Mouse (Mus musculus): ENCODE data around the gene Pole4.
"Not testable (repeated sequence)": the region's sequence is repeated elsewhere in the genome, so short reads cannot be mapped to it uniquely, and the experiment has no call there.

Pole4 gene

DNA sequence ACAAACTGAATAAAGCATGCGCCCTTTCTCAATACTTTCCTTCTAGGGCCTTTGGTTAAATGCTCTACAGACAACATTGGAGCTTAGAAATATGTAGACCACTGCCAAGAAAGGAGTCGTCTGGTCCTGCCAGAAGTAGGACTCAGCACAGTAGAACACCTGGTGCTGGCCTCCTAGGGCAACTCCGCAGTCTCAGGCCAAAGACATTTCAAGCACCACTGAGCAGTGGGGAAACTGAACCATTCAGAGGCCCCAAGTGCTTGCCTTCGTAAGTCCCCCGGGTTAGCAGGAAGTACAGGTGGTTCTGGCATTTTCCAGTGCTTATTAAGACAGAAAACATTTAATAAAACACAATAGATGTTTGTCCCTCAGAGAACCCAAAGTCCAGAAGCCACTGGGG lies 9.7 kb upstream of the Pole4 start:
- no peak for DNase-seq

DNA sequence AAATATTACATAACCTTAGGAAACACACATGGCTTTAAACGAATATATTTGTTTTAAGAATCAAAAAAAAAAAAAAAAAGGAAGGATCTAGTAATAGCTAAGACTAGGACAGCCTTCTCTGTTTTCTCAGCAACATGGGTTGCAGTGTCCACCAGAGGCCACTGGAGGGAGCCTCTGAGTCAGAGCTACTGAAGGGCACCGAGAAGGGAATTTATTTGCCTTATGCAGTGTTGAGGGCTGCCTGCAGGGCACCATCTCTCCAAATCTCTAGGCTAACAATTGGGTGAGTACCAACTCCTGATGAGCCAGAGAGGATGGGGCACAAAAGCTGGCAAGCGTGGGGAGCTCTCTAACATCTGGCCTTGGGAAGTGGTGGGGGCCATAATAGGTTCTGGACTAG lies 9.1 kb upstream of the Pole4 start:
- peak; percentile 89 for DNase-seq

- no peak for DNase-seq
Observed at GRCm38 (mm10) chr6:82707742-82708141, 2.6 kb upstream of the Pole4 start.

DNA sequence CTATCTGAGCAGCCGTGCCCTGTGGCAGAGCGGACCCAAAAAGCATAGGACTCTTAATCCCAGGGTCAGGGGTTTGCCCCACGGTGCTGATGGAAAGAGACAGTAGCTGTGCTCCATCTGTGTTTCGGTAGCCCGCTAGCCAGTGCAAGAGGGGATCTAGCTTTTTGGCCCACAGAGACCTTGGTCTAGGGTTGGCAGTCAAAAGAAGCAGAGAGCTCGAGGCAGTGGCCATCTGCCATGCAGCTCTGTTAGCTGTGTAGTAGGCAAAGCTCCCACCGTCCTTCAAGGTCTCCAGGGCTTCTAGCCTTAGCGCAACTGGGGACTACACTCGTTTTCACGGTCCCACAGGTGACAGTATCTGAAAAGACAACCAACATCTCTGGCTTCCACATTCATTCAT lies 2.1 kb upstream of the Pole4 start:
- DNase-seq, result no peak

GRCm38 (mm10) chr6:82703710-82704109 lies 1.5 kb downstream of the Pole4 start:
- no peak for DNase-seq

DNA sequence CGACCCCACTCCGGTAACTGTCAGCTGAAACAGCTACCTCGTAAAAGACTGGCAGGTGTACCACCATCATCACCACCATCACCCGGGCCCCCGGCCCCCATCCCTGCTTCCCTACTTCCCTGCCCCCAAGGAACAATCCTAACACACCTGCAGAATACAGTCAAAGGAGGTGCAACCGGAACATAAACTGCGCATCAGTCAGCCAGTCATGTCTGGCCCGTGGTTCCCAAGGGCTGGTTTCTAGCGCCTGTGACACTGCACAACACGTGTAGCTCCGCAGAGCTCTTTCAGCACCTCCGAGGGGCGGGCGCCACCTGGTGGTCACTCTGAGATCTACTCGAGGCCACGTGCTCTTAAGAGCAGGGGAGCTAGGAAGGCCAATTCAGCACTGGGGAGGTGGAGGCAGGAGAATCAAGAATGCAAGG lies 2.6 kb downstream of the Pole4 start:
- peak; percentile 91 for DNase-seq

DNA sequence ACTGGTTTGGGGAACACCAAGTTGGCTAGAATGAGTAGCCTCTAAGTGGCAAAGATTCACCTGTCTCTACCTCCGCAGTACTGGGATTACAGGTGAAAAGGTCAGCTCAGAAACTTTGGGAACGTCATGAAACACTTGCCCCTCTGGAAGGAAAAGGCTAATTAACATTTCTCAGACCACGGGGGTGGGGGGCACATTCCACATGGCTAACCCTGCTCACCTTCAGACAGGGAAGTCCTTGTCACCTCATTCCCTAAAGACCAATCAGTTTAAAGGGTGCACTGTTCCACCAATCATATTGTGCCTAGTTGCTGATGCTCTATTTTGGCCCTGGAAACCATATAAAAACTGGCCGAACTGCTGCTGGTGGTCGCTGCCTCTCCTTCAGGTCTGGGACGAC lies 3.9 kb downstream of the Pole4 start:
- DNase-seq, result no peak

DNA sequence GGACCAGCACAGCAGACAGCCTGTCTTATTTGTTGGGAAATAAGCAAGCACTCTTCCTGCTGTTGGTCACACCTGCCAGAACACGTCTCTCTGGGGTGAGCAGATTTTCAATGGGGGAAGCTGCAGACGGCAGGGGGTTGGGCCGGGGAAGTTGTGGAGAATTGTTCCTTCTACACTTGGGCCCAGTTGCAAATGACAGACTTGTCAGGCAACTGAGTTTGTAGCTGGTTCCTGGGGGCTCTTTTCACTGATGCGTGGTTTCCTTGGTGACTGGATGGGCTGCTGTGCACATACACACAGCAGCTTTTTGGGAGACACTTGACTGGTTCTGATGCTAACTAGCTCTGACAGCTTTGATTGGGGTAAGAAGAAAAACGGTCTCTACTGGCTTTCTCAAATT lies 5.3 kb downstream of the Pole4 start:
- DNase-seq, result no peak

DNA sequence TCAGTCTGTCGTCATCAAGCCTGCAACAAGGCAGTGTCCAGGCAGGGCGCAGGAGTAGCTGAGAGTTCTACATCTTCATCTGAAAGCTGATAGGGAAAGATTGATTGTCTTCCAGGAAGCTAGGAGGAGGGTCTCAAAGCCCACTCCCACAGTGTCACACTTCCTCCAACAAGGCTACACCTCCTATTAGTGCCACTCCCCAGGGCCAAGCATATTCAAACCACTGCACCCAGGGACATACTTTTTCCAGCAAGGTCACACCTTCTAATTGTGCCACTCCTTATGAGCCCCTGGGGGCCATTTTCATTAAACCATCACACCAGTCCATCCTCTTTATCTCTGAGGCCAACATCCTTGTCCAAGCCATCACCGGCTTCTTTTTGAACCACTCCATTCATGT lies 8.4 kb downstream of the Pole4 start:
- no peak for DNase-seq

- DNase-seq, result no peak
Observed at GRCm38 (mm10) chr6:82694668-82695067, 10.5 kb downstream of the Pole4 start.

GRCm38 (mm10) chr6:82689474-82689873 lies 15.7 kb downstream of the Pole4 start:
- no peak for DNase-seq

GRCm38 (mm10) chr6:82688586-82688985 lies 16.6 kb downstream of the Pole4 start:
- DNase-seq, result not testable (repeated sequence)

GRCm38 (mm10) chr6:82684136-82684535 lies 21.0 kb downstream of the Pole4 start:
- DNase-seq, result no peak

DNA sequence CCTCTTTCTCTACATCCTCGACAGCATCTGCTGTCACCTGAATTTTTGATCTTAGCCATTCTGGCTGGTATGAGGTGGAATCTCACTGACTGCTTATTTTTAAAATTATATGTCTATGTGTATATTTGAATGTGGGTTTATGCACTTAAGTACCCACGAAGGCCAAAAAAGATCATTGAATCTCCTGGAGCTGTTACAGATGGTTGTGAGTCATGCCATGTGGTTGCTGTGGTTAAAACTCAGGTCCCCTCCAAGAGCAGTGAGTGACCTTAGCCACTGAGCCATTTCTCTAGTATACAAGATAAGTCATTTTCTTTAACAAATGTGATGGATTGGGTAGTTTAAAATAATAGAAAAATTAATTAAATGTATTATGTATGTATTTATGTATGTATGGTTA lies 25.9 kb downstream of the Pole4 start:
- DNase-seq, result not testable (repeated sequence)

DNA sequence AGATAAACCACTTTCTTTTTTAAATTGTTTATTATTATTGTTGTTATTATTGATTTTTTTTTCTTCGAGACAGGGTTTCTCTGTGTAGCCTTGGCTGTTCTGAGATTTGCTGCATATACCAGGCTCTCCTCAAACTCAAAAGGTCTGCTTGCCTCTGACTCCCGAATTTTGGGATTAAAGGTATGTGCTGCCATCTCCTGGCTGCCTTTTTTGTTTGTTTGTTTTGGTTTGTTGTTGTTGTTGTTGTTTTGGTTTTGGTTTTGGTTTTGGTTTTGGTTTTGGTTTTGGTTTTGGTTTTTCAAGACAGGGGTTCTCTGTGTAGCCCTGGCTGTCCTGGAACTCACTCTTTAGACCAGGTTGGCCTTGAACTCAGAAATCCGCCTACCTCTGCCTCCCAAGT lies 27.5 kb downstream of the Pole4 start:
- not testable (repeated sequence) for DNase-seq

- DNase-seq, result no peak
Observed at GRCm38 (mm10) chr6:82666480-82666879, 38.7 kb downstream of the Pole4 start.

GRCm38 (mm10) chr6:82653169-82653525 lies 52.0 kb downstream of the Pole4 start:
- no peak for DNase-seq

DNA sequence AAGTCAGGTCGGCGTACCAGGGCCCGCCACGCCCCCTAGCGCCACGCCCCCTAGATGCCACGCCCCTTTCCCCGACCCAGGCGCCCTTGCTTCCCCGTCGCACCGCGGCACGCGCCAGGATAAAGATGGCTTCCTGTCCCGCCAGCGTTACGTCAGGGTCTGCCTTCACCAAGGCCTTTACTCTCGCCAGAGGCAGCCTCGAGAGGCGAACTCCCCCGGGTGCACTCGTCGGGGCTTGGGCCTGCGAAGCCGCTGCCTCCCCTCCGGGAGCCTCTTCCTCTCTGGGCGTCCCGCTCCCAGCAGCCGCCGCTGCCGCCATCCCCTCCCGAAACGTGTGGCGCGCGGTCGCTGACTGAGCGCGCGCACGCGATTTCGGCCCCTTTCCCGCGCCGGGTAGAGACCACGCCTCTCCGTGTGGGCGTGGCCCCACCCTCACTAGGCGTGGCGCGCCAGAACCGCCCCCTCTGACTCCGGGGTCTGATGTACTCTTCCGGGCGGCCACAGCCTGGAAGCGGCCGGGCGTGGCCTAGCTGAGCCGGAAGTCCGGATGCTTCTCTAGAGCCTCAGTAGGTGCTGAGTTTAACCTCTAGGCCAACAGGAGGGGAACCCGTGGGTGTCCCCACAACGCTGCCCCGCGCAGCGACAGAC lies 52.5 kb downstream of the Pole4 start:
- DNase-seq, result peak; percentile 98

- peak; percentile 26 for DNase-seq
Observed at GRCm38 (mm10) chr6:82649096-82649495, 56.1 kb downstream of the Pole4 start.

DNA sequence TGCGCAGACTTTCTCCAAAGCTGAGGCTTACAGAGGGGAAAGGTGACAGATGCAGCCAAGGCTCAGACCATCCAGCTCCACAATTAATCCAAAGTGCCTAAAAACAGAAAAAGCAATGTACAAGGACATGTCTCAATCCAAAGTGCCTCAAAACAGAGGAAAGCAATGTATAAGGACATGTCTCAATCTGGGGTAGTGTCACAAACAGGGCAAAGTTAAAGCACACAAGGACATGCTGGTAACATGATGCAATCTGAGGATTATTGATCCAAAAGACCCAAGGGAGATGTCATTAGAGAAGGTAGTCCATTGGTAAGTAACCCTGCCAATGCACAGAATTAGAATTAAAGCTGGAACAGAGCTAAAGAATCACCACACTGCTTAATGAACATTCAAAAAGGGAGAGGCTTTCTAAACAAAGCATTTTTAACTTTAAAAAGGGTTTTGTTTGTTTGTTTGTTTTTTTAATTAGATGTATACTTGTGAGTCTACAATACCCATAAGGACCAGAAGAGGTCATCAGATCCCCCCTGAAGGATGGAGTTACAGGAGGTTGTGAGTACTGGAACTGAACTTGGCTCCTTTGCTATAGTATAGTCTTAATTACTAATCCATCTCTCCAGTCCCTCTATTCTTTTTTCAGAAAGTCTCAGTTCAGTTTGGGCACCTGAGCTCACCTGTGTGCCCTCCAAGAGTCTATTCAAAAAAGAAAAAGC lies 57.1 kb downstream of the Pole4 start:
- DNase-seq, result no peak

DNA sequence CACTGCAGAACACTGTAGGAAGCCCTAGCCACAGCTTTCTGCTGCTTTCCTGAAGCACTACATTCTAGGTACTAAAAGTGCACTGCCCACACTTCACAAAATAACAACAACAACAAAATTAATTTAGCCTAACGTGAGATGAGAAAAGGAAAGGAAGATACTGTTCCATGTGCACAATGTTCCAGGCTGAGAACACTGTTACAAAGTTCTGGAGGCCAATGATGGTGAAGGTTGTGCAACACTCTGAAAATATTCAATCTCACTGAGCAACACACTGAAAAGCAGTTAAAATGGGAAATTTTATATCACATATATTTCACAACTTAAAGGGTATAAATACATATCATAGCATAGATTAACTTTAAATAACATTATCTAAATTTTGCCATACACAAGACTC lies 58.2 kb downstream of the Pole4 start:
- no peak for DNase-seq

DNA sequence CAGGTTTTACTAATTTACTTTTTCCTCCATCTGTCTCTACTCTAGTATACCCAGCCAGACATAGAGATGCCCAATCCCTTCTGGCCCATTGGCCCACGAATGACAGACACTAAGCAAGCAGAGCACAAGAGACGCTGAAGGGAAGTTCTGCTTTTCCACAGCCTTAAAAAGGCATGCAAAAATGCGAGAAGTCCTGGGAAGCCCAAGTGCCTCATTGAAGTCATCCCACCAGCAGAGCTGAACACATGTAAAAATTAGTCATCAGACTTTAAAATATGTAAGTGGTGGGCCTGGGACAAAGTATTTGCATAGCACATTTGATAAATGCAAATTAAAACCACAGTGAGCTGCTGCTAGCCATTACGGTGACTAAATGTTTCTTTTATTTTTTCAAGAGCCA lies 65.1 kb downstream of the Pole4 start:
- no peak for DNase-seq

DNA sequence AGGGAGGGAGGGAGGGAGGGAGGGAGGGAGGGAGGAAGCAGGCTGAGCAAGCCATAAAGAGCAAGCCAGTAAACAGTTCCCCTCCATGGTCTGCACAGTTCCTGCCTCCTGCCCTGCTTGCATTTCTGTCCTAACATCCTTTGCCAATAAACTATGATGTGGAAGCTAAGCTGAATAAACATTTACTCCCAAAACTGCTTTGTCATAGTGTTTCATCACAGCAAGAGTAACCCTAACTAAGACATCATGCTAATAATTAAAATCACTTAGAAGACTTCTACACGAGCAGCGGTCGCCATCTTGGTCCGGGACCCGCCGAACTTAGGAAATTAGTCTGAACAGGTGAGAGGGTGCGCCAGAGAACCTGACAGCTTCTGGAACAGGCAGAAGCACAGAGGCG lies 79.8 kb downstream of the Pole4 start:
- not testable (repeated sequence) for DNase-seq

GRCm38 (mm10) chr6:82613201-82613600 lies 92.0 kb downstream of the Pole4 start:
- DNase-seq, result no peak

DNA sequence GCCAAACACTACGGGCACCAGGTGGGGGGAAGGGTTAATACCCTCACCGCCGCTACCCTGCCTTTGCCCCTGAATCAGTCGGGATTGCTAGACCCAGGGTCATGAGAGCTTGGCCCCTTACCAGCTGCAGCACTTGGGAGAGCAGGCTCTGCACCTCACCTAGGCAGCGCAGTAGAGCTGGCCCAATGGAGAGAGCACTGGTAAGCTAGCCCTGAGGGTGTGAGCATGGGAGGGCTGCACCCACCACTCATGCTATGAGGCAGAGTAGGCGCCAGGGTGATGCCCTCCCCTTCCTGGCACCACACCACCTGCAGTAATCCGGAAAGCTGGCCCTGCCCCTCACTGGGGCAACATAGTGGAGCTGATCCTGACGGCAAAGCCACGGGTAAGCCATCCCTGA lies 94.1 kb downstream of the Pole4 start:
- DNase-seq, result no peak
